Mouse (Mus musculus) lung, adult 2 months (tissue): ENCODE results near the gene Olfr790.

Source experiments
- CTCF ChIP-seq: fragments of 200-500 bp; IDR thresholded peaks from 2 replicates; pipeline ENCODE4 v1.5.1; 2011; ENCODE audit warnings: mild to moderate bottlenecking, low read length, control low read depth; ENCODE audit not compliant: insufficient read depth
- POLR2A ChIP-seq: fragments of 200-500 bp; IDR thresholded peaks from 2 replicates; pipeline ENCODE4 v1.6.1; 2011; ENCODE audit warnings: low read depth, mild to moderate bottlenecking, control low read depth, low read length, borderline replicate concordance; ENCODE audit errors: extremely low read depth

- no peak for TF ChIP-seq POLR2A
- TF ChIP-seq CTCF, result no peak
Measured at GRCm38 (mm10) chr10:129538862-129539261, 40.6 kb downstream of the Olfr790 start, which contains the start of gene Olfr792.
